In the genomic region with DNA sequence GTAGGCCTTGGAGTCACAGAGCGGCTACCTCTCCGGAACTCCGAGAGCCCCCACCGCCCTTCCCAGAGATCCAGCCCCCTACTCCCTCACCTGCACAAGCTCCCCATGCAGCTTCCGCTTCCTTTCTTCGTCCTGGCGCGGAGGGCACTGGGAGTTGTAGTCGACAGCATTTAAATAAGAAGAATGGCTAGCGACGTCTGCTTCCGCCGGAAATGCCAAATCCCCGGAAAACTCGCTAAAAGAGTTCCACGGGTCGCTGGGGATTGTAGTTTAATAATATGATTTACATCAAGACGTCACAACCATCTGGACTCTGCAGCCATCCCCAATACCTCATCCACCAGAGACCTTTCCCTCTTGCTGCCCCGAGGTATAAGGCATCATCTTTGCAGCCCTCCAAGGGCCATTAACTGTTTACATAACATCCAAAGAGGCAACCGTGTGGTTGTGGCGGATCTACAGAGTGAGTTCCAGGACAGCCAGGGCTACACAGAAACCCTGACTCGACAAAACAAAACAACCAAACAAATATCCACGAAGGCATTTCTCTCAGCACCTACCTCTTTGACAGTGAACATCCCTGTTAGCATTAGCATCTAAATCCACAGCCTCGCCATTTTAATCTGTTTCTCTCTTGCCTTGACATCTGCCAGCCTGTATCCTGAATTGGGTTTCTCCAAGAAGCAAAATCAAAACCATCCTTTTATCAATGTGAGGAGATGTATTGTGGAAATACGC, we compare ENCODE assay signal across 8 mouse cellular contexts. TPM values are rescaled to one million over a fixed set of nuclear protein-coding genes. Genes with fewer than 3 reads are reported as not detected.
DNase-seq lines count a peak whose midpoint lies in the region; ATAC-seq lines count a peak whose summit lies in the region.

No protein-coding gene starts in this region.

- intact Hi-C loops in heart, postnatal 14 days (cut with DNase I), result no loop called here

- DNase-seq in ES-CJ7 (ENCODE audit: low read depth, low spot score), result peak; percentile 97
- peak; percentile 85 for DNase-seq in cerebellum, adult 11 months
- peak; percentile 99 for DNase-seq in forebrain, embryonic 14.5 days (ENCODE audit: low spot score)
- peak; percentile 84 to 91 for DNase-seq in heart, postnatal 14 days
- peak; percentile 93 for DNase-seq in layer of hippocampus, adult 11-12 months (ENCODE audit: low spot score)
- DNase-seq in lung, adult 18-20 months, result peak; percentile 91 to 95
- peak; percentile 93 for DNase-seq in thymus, postnatal 0 days (ENCODE audit: low spot score)

- H3K9me3 ChIP-seq in forebrain, embryonic 14.5 days (replicated peaks; ENCODE audit: control insufficient read depth, low read length), result no peaks in the 10 kb centered on the region
- H3K9me3 ChIP-seq in neural tube, embryonic 15.5 days (replicated peaks), result no peaks in the 10 kb centered on the region

- peaks cover 26% of the 10 kb centered on the region for H3K27me3 ChIP-seq in forebrain, embryonic 14.5 days (replicated peaks; ENCODE audit: control insufficient read depth, insufficient read depth, low read length)
- H3K27me3 ChIP-seq in neural tube, embryonic 15.5 days (replicated peaks), result no peaks in the 10 kb centered on the region

- H3K9ac ChIP-seq in forebrain, embryonic 14.5 days (ENCODE audit: low read length), result peak overlapping the region; percentile 59
- H3K9ac ChIP-seq in neural tube, embryonic 15.5 days (replicated peaks), result peak overlapping the region; percentile 77

- H3K4me2 ChIP-seq in forebrain, embryonic 14.5 days (ENCODE audit: low read length), result peak overlapping the region; percentile 65
- H3K4me2 ChIP-seq in neural tube, embryonic 15.5 days, result peak overlapping the region; percentile 67

- 8% methylated on average over 25 of the region's 25 CpGs for WGBS in forebrain, embryonic 14.5 days
- 9% methylated on average over 25 of the region's 25 CpGs for WGBS in neural tube, embryonic 15.5 days

- no peaks in the 10 kb centered on the region for H3K36me3 ChIP-seq in forebrain, embryonic 14.5 days (ENCODE audit: control insufficient read depth, insufficient read depth, low read length)
- no peaks in the 10 kb centered on the region for H3K36me3 ChIP-seq in neural tube, embryonic 15.5 days

- H3K27ac ChIP-seq in forebrain, embryonic 14.5 days (ENCODE audit: low read depth, low read length), result no peak overlapping the region
- H3K27ac ChIP-seq in neural tube, embryonic 15.5 days (replicated peaks), result peak overlapping the region; percentile 78

- peak overlapping the region; percentile 51 for H3K4me3 ChIP-seq in forebrain, embryonic 14.5 days (ENCODE audit: low read depth, low read length)
- peak overlapping the region; percentile 71 for H3K4me3 ChIP-seq in neural tube, embryonic 15.5 days (replicated peaks)

- peaks cover 7% of the 10 kb centered on the region; the same call in 1 of the 2 replicates for H3K4me1 ChIP-seq in forebrain, embryonic 14.5 days (ENCODE audit: control insufficient read depth, insufficient read depth, low read length)
- peaks cover 54% of the 10 kb centered on the region for H3K4me1 ChIP-seq in neural tube, embryonic 15.5 days

- ATAC-seq in forebrain, embryonic 14.5 days, result peak; percentile 94
- ATAC-seq in neural tube, embryonic 15.5 days (ENCODE audit: low FRiP score), result peak; percentile 79

RNA-seq across cellular contexts. Expression of a gene that starts 3.5 kb away (rescaled TPM):
- 25.3 and 26.5 TPM in 2 replicates for polyA plus RNA-seq in forebrain, embryonic 14.5 days (2014; fragmentation: Nextera tagmentation; extraction: Ambion mirVana)
- total RNA-seq in heart, postnatal 14 days (2021), result 10 to 100 TPM; 13.5 to 14.0 TPM
- polyA plus RNA-seq in neural tube, embryonic 15.5 days (2015; fragmentation: Nextera tagmentation; extraction: Ambion mirVana), result 25.8 and 30.9 TPM in 2 replicates
- polyA plus RNA-seq in thymus, postnatal 0 days (2015; fragmentation: Nextera tagmentation; extraction: Ambion mirVana), result 7.5 and 8.9 TPM in 2 replicates
